Mouse (Mus musculus) lung, postnatal 0 days (tissue): ENCODE results near the gene Gm37240. TPM values are rescaled to one million over a fixed set of nuclear protein-coding genes. Genes with fewer than 3 reads are reported as not detected.

ENCODE experiments used
- ATAC-seq: fragments of 200-750 bp; cut with Nextera tagmentation; 2 replicates; pipeline ENCODE4 v1.8.0; 2017; ENCODE audit warnings: moderate library complexity
- DNase-seq: peaks from one replicate; pipeline ENCODE4 v3.0.0-alpha.2; 2016; ENCODE audit warnings: low spot score
- H3K27ac ChIP-seq: fragments of 300-500 bp; sonication (generic); 2 replicates; pipeline ENCODE4 v1.5.1; 2014; ENCODE audit warnings: antibody characterized with exemption, mild to moderate bottlenecking, low read length, mixed read lengths
- H3K27me3 ChIP-seq: fragments of 300-500 bp; sonication (generic); replicated peaks from 2 replicates; pipeline ENCODE4 v1.6.1; 2014; ENCODE audit warnings: low read length, mixed read lengths; ENCODE audit not compliant: insufficient read depth
- H3K36me3 ChIP-seq: fragments of 300-500 bp; sonication (generic); 2 replicates; pipeline ENCODE4 v1.6.1; 2014; ENCODE audit warnings: low read length, mixed read lengths; ENCODE audit not compliant: insufficient read depth
- H3K4me1 ChIP-seq: fragments of 300-500 bp; sonication (generic); 2 replicates; pipeline ENCODE4 v1.6.1; 2014; ENCODE audit warnings: antibody characterized with exemption, low read depth, low read length, mixed read lengths; ENCODE audit not compliant: insufficient read depth
- H3K4me2 ChIP-seq: fragments of 300-500 bp; sonication (generic); replicated peaks from 2 replicates; pipeline ENCODE4 v1.6.1; 2014; ENCODE audit warnings: low read depth, mild to moderate bottlenecking, low read length, moderate library complexity, mixed read lengths
- H3K4me3 ChIP-seq: fragments of 300-500 bp; sonication (generic); 2 replicates; pipeline ENCODE4 v1.5.1; 2014; ENCODE audit warnings: low read depth, low read length
- H3K9ac ChIP-seq: fragments of 300-500 bp; sonication (generic); replicated peaks from 2 replicates; pipeline ENCODE4 v1.6.1; 2014; ENCODE audit warnings: low read depth, mild to moderate bottlenecking
- H3K9me3 ChIP-seq: fragments of 300-500 bp; sonication (generic); 2 replicates; pipeline ENCODE4 v1.6.1; 2016; ENCODE audit warnings: low read length, mixed read lengths
- CTCF ChIP-seq: IDR thresholded peaks from 2 replicates; pipeline ENCODE4 v1.5.1; 2016; ENCODE audit warnings: antibody characterized with exemption, mild to moderate bottlenecking
- EP300 ChIP-seq: IDR thresholded peaks from 2 replicates; pipeline ENCODE4 v1.6.1; 2016; ENCODE audit warnings: antibody characterized with exemption, mild to moderate bottlenecking, control low read depth
- WGBS: fragments of 180-500 bp; shearing (Covaris S2); extraction: QIAGEN DNeasy Blood & Tissue Kit; methylation state at CpG from one replicate; pipeline ENCODE4 v1.1.7; 2014; 5-methylcytosine and 5-hydroxymethylcytosine counted together
- polyA plus RNA-seq: library from polyadenylated mRNA; unstranded; fragments of >200 nt; fragmentation: Nextera tagmentation; extraction: Ambion mirVana; gene quantifications from 2 replicates; pipeline ENCODE4 v1.2.1, GENCODE M21; 2015

Gm37240 gene
- polyA plus RNA-seq, 1 experiment from 2014 or later, result 8.9 TPM

GRCm38 (mm10) chr3:84732016-84732502 is 1155.3 kb downstream of the Gm37240 start:
- no peak overlapping the region for H3K9ac ChIP-seq
- no peak overlapping the region for H3K27ac ChIP-seq
- DNase-seq (no peak), ATAC-seq (no peak)
- 10% methylated on average over 20 of the region's 20 CpGs for WGBS
- TF ChIP-seq CTCF (no peak), EP300 (no peak)
- H3K27me3 ChIP-seq, result no peaks in the 10 kb centered on the region
- peak overlapping the region; percentile 27 for H3K4me2 ChIP-seq
- H3K36me3 ChIP-seq, result no peaks in the 10 kb centered on the region
- H3K9me3 ChIP-seq, result no peaks in the 10 kb centered on the region
- H3K4me3 ChIP-seq, result no peak overlapping the region; the same call in 1 of the 2 replicates
- H3K4me1 ChIP-seq, result no peaks in the 10 kb centered on the region; the same call in 1 of the 2 replicates

GRCm38 (mm10) chr3:84731403-84732015 is 1155.8 kb downstream of the Gm37240 start:
- no peaks in the 10 kb centered on the region; the same call in 1 of the 2 replicates for H3K4me1 ChIP-seq
- 16% methylated on average over 9 of the region's 9 CpGs for WGBS
- TF ChIP-seq CTCF (no peak), EP300 (no peak)

GRCm38 (mm10) chr3:84731003-84731402 is 1156.3 kb downstream of the Gm37240 start:
- no peaks in the 10 kb centered on the region for H3K27me3 ChIP-seq
- WGBS, result 47% methylated on average over 5 of the region's 5 CpGs
- TF ChIP-seq EP300 (no peak), CTCF (no peak)
- H3K4me1 ChIP-seq, result no peaks in the 10 kb centered on the region; the same call in 1 of the 2 replicates
- no peak overlapping the region for H3K4me2 ChIP-seq
- ATAC-seq, result no peak
- no peak overlapping the region for H3K4me3 ChIP-seq
- no peaks in the 10 kb centered on the region for H3K9me3 ChIP-seq
- H3K27ac ChIP-seq, result no peak overlapping the region
- no peak for DNase-seq
- H3K9ac ChIP-seq, result no peak overlapping the region
- no peaks in the 10 kb centered on the region for H3K36me3 ChIP-seq

More at GRCm38 (mm10) chr3:84731403-84732015, 1155.8 kb downstream of the Gm37240 start:
- DNase-seq, result no peak
- ATAC-seq, result no peak
- Histone ChIP-seq H3K4me3 (no peak overlapping the region; the same call in 1 of the 2 replicates), H3K9me3 (no peaks in the 10 kb centered on the region), H3K9ac (no peak overlapping the region), H3K36me3 (no peaks in the 10 kb centered on the region), H3K4me2 (peak overlapping the region; percentile 27), H3K27ac (no peak overlapping the region), H3K27me3 (no peaks in the 10 kb centered on the region)

- Histone ChIP-seq H3K4me3 (no peak overlapping the region), H3K27me3 (no peaks in the 10 kb centered on the region), H3K9ac (no peak overlapping the region), H3K9me3 (no peaks in the 10 kb centered on the region), H3K4me1 (no peaks in the 10 kb centered on the region; the same call in 1 of the 2 replicates), H3K36me3 (no peaks in the 10 kb centered on the region), H3K4me2 (no peak overlapping the region), H3K27ac (no peak overlapping the region)
- 86% methylated on average over 6 of the region's 6 CpGs for WGBS
- ATAC-seq, result no peak
- no peak for DNase-seq
- no peak for TF ChIP-seq EP300
- TF ChIP-seq CTCF, result no peak
Measured at GRCm38 (mm10) chr3:84729806-84730205, 1157.5 kb downstream of the Gm37240 start.

- TF ChIP-seq CTCF (no peak), EP300 (no peak)
- WGBS, result 37% methylated on average over 5 of the region's 5 CpGs
- no peak for ATAC-seq
Measured at GRCm38 (mm10) chr3:84723996-84724395, 1163.3 kb downstream of the Gm37240 start.

GRCm38 (mm10) chr3:84722680-84723079 is 1164.6 kb downstream of the Gm37240 start:
- Histone ChIP-seq H3K27me3 (no peaks in the 10 kb centered on the region), H3K4me3 (no peak overlapping the region), H3K9me3 (no peaks in the 10 kb centered on the region), H3K9ac (no peak overlapping the region), H3K36me3 (no peaks in the 10 kb centered on the region), H3K27ac (no peak overlapping the region), H3K4me2 (no peak overlapping the region), H3K4me1 (no peaks in the 10 kb centered on the region)
- DNase-seq (no peak), ATAC-seq (no peak)
- TF ChIP-seq CTCF (no peak), EP300 (no peak)
- 82% methylated on average over 4 of the region's 4 CpGs for WGBS

More at GRCm38 (mm10) chr3:84723996-84724395, 1163.3 kb downstream of the Gm37240 start:
- no peak for DNase-seq
- H3K9me3 ChIP-seq, result no peaks in the 10 kb centered on the region
- no peaks in the 10 kb centered on the region for H3K36me3 ChIP-seq
- no peak overlapping the region for H3K27ac ChIP-seq
- no peak overlapping the region for H3K4me3 ChIP-seq
- no peaks in the 10 kb centered on the region for H3K4me1 ChIP-seq
- H3K4me2 ChIP-seq, result no peak overlapping the region
- no peaks in the 10 kb centered on the region for H3K27me3 ChIP-seq
- H3K9ac ChIP-seq, result no peak overlapping the region
